Mouse (Mus musculus): ENCODE results near the gene Cxcl12.

Gene Cxcl12

GRCm38 (mm10) chr6:117219911-117220481 is 51.7 kb downstream of the Cxcl12 start:
- DNase-seq (ENCODE audit: low read depth, low spot score): peak; percentile 21

- DNase-seq (ENCODE audit: low read depth, low spot score): no peak
These were observed 52.6 kb downstream of the Cxcl12 start for GRCm38 (mm10) chr6:117220831-117221345.

All from brain, adult 2 months (tissue).